Mouse (Mus musculus) liver, embryonic 14.5 days (tissue): Measurements from ENCODE around the gene Oscp1. TPM values are rescaled to one million over a fixed set of nuclear protein-coding genes. Genes with fewer than 3 reads are reported as not detected.

ENCODE experiments used
- ATAC-seq: fragments of 200-750 bp; cut with Nextera tagmentation; 2 replicates; pipeline ENCODE4 v1.8.0; 2017; ENCODE audit warnings: moderate number of reproducible peaks, mild to moderate bottlenecking, moderate library complexity; ENCODE audit not compliant: insufficient read depth
- DNase-seq, 3 experiments: peaks; one replicate each; pipeline ENCODE4 v3.0.0-alpha.2; 2012 to 2013; ENCODE audit warnings: low read depth in 3 of 3, low spot score in 3 of 3
- H3K27ac ChIP-seq: fragments of 300-500 bp; sonication (generic); 2 replicates; pipeline ENCODE4 v1.5.1; 2014; ENCODE audit warnings: moderate library complexity, mild to moderate bottlenecking, control low read depth, inconsistent platforms
- H3K27me3 ChIP-seq: fragments of 300-500 bp; sonication (generic); 2 replicates; pipeline ENCODE4 v1.6.1; 2014; ENCODE audit warnings: mild to moderate bottlenecking, low read length, moderate library complexity; ENCODE audit not compliant: control insufficient read depth, insufficient read depth
- H3K36me3 ChIP-seq: fragments of 300-500 bp; sonication (generic); replicated peaks from 2 replicates; pipeline ENCODE4 v1.6.1; 2014; ENCODE audit warnings: low read depth; ENCODE audit not compliant: control insufficient read depth, insufficient read depth
- H3K4me1 ChIP-seq, 2 experiments: fragments of 200-500 bp in 1 of 2; fragments of 300-500 bp in 1 of 2; sonication (generic) in 1 of 2; replicated peaks; 2 replicates each; pipeline ENCODE4 v1.6.1; 2012 to 2014; ENCODE audit warnings: antibody characterized with exemption in 1 of 2, inconsistent platforms in 1 of 2, low read length in 1 of 2; ENCODE audit not compliant: control insufficient read depth in 2 of 2, insufficient read depth in 2 of 2
- H3K4me2 ChIP-seq: fragments of 300-500 bp; sonication (generic); 2 replicates; pipeline ENCODE4 v1.6.1; 2014; ENCODE audit warnings: low read depth, mild to moderate bottlenecking, control low read depth, moderate library complexity
- H3K4me3 ChIP-seq, 2 experiments: fragments of 200-500 bp in 1 of 2; fragments of 300-500 bp in 1 of 2; sonication (generic) in 1 of 2; 2 replicates each; pipeline ENCODE4 v1.5.1; 2012 to 2014; ENCODE audit warnings: low read depth in 2 of 2, low read length in 2 of 2, mild to moderate bottlenecking in 2 of 2, control low read depth in 1 of 2, inconsistent platforms in 1 of 2, moderate library complexity in 1 of 2; ENCODE audit not compliant: insufficient read depth in 1 of 2
- H3K9ac ChIP-seq: fragments of 300-500 bp; sonication (generic); replicated peaks from 2 replicates; pipeline ENCODE4 v1.6.1; 2014; ENCODE audit warnings: mild to moderate bottlenecking, control low read depth, moderate library complexity
- H3K9me3 ChIP-seq: fragments of 300-500 bp; sonication (generic); 2 replicates; pipeline ENCODE4 v1.6.1; 2016; ENCODE audit warnings: low read length, mixed read lengths; ENCODE audit not compliant: control insufficient read depth
- CTCF ChIP-seq: IDR thresholded peaks from 2 replicates; pipeline ENCODE4 v1.5.1; 2016; ENCODE audit warnings: antibody characterized with exemption, low read depth, control low read depth
- EP300 ChIP-seq: IDR thresholded peaks from 2 replicates; pipeline ENCODE4 v1.6.1; 2016; ENCODE audit warnings: antibody characterized with exemption, low read depth
- WGBS: fragments of 180-500 bp; shearing (Covaris S2); extraction: QIAGEN DNeasy Blood & Tissue Kit; methylation state at CpG from one replicate; pipeline ENCODE4 v1.1.7; 2014; ENCODE audit not compliant: insufficient replicate concordance; 5-methylcytosine and 5-hydroxymethylcytosine counted together
- polyA plus RNA-seq, 2 experiments: library from polyadenylated mRNA; depleted of rRNA in 1 of 2; stranded (reverse) in 1 of 2; unstranded in 1 of 2; fragments of >200 nt; fragmentation: Nextera tagmentation in 1 of 2; extraction: Ambion mirVana in 1 of 2; gene quantifications; 2 replicates each; pipeline versions ENCODE4 v1.2.1 to v1.2.3; 2012 to 2014

The Oscp1 gene
- polyA plus RNA-seq, 2 experiments, result 0.29 to 1.8 TPM

DNA sequence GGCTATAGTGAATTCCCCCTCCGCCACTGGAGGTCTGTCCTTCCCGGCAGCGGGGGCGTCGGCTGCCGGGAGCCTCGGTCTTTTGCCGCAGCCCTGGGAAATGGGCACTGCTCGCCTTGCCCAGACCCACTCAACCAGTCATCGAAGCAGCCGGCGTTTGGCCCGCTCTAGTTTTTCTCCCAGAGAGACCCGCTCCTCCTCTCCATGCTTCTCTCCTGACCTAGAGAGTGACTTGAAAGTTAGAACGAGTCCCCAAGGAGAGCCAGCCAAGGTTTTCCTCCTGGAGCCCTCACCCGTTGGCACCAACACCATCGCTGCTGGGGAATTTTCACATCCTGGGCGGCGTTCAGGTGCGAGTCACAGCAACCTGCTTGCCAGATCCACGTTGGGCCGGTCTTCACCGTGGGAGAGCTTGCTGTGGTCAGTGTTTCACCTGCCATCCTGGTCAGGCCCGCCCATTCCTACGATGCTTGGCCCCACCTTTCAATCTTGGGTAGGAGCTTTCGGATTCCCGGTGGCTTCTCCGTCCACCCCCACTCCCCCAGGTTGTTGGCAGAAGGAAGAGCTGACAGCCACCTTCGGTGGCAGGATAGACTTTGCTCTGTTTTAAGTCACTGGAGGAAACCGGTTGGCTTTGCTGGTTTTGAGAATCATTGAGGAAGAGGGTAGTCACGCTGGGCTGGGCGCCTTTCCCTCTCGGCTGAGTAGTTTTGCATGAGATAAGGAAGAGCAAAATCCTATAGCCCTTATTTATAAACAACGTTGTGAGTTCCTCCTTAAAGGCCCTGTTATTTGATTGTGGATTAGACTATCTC, 46.1 kb downstream of the Oscp1 start:
- Histone ChIP-seq H3K9ac (peak overlapping the region; percentile 90), H3K9me3 (no peaks in the 10 kb centered on the region), H3K36me3 (no peaks in the 10 kb centered on the region), H3K4me1 (peaks cover 35 to 43% of the 10 kb centered on the region in 2 experiments), H3K27me3 (no peaks in the 10 kb centered on the region), H3K27ac (peak overlapping the region; percentile 32), H3K4me2 (peak overlapping the region; percentile 100), H3K4me3 (peak overlapping the region; percentile 66 to 76)
- TF ChIP-seq CTCF (no peak), EP300 (no peak)
- peak; percentile 2; the same call in 1 of the 2 replicates for ATAC-seq
- no peak for DNase-seq
- WGBS, result under 1% methylated on average over 34 of the region's 34 CpGs

DNA sequence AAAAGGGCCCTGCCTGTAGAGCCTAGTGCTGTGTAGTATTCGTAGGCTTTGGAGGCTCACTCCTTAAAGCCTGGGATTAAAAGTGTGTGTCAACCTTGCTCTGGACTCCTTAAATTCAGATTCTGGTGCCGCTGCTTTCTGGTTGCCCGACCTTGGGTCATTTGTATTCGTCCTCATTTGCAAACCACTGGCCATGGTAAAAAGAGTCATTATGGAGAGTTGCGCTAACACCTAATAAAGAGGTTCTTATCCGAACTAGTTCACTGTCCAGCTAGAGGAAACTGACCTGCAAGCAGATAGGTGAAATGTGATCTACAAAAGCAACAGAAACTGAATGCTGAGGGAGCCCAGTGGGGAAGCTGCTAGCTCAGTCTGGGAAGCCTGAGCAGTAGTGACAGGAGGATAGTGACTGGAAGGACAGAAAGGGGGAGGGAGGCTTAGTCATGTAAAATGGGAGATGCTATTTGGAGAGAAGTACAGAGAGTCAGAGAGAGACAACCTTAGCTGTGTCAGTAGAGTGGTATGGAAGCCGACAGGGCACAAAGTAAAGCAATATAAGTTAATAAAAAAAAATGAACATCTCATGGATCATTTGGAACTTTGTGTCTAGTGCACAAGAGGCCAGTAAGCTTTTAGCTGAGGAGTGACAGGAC, 46.9 kb downstream of the Oscp1 start:
- 71% methylated on average over 7 of the region's 7 CpGs for WGBS

DNA sequence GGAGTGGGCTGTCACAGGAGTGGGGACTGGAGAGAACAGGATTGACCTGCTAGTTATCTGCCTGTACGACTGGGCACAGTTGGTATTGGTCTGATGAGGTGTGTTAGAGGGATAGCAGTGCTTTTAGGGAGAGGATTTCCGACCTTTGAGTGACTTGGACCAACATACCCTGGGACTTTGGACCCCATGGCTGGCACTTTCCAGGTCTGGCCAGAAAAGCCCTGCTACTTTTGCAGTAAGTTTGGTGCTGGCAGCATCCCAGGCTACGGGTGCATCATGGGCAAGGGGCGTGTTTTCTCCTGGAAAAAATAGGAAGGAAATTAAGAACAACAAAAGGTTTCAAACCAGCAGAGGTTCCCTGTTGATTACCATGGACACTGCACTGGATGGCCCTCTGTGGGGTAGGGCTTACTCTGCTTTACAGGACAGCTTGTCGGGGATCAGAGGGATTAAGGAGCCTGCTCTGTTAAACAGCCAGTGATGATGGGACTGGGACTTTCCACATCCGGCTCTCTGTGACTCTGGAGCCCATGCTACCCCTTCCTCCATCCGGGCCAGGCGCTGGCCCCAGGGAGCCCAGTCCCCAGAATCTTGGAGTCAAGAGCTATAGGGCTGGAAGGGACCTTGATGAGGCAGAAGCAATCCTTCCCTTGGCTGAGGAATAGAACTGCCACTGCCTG, 49.8 kb downstream of the Oscp1 start:
- DNase-seq (no peak), ATAC-seq (no peak)
- TF ChIP-seq CTCF (no peak), EP300 (no peak)
- Histone ChIP-seq H3K27me3 (no peaks in the 10 kb centered on the region), H3K36me3 (no peaks in the 10 kb centered on the region), H3K9me3 (no peaks in the 10 kb centered on the region), H3K9ac (no peak overlapping the region), H3K4me3 (no peak overlapping the region), H3K27ac (no peak overlapping the region), H3K4me2 (no peak overlapping the region), H3K4me1 (peaks cover 18 to 36% of the 10 kb centered on the region in 2 experiments)
- 53% methylated on average over 8 of the region's 8 CpGs for WGBS

More for the DNA sequence above, 46.9 kb downstream of the Oscp1 start:
- Histone ChIP-seq H3K4me2 (peak overlapping the region; percentile 100), H3K4me1 (peaks cover 31 to 43% of the 10 kb centered on the region in 2 experiments), H3K27me3 (no peaks in the 10 kb centered on the region), H3K4me3 (peak overlapping the region in 1 of 2 experiments; percentile 76; a peak in 1 of 4 replicates), H3K9ac (no peak overlapping the region; the same call in 1 of the 2 replicates), H3K27ac (no peak overlapping the region), H3K9me3 (no peaks in the 10 kb centered on the region), H3K36me3 (no peaks in the 10 kb centered on the region)
- ATAC-seq (no peak), DNase-seq (no peak)
- TF ChIP-seq CTCF (no peak), EP300 (no peak)

DNA sequence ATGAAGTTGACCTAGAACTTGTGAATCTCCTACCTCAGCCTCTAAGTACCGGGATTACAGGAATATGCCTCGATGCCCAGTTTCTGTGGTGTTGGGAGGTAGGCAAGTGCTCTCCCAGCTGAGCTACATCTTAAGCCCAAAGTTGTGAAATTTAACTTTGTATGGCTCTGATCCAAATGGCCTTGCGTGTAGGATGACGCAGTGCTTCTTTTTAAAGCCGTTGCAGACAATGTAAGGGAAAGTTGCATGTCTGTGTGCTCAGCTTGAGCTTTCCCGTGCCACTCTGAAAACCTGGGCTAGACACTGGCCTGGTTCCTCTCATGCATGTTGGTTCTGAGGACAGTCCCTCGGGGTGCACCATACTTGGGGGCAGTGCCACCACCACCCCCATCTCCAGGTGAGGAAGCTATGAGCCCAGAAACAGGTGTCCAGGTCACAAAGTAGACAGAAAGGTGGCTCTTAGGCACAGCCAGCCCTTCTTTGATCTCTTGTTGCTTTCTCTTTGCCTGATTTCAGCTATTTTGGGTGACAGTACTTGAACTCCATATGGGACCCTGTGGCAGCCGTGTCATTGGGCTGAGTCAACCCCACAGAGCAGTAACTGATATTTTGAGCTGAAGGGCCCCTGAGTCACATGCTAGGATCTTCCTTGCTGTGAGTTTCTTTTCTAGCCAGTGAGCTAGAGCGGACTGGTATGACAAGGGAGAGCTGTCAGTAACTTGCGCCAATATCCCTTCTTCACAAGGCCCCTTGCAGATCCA, 51.4 kb downstream of the Oscp1 start:
- ATAC-seq (no peak), DNase-seq (no peak)
- H3K27ac ChIP-seq, result no peak overlapping the region
- H3K36me3 ChIP-seq, result no peaks in the 10 kb centered on the region
- H3K4me3 ChIP-seq, result no peak overlapping the region
- no peak for TF ChIP-seq CTCF
- no peak for TF ChIP-seq EP300
- H3K27me3 ChIP-seq, result no peaks in the 10 kb centered on the region
- H3K9me3 ChIP-seq, result no peaks in the 10 kb centered on the region
- peaks cover 12 to 33% of the 10 kb centered on the region in 2 experiments for H3K4me1 ChIP-seq
- H3K4me2 ChIP-seq, result no peak overlapping the region; the same call in 1 of the 2 replicates
- WGBS, result 64% methylated on average over 10 of the region's 10 CpGs
- H3K9ac ChIP-seq, result no peak overlapping the region
